In the genomic region with DNA sequence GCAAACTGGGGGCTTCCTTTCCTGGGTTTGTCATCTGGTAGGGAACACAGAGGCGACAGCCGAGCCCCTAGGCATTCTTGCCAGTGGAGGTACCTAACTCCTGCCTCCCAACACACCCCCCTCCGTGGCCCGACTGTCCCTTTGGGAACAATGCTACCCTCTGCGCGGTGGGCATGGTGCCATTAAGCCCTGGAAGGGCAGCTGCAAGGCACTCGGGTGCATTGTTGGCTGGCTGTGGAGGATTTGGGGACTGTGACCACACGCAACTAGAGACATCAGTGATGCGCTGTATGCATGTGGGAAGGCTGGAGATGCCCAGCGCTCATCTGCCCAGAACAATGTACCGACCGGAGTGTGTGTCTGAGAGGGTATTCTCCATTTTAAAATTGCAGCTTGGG, we compare ENCODE assay signal across 8 mouse cellular contexts. TPM values are rescaled to one million over a fixed set of nuclear protein-coding genes. Genes with fewer than 3 reads are reported as not detected.
DNase-seq lines count a peak whose midpoint lies in the region; ATAC-seq and TF ChIP-seq lines count a peak whose summit lies in the region.

No protein-coding gene starts in this region.

- H3K27me3 ChIP-seq in forebrain, postnatal 0 days (ENCODE audit: insufficient read depth, low read length) = no peaks in the 10 kb centered on the region
- H3K27me3 ChIP-seq in liver, embryonic 13.5 days = peaks cover 85% of the 10 kb centered on the region

- peaks cover 38% of the 10 kb centered on the region for H3K4me1 ChIP-seq in forebrain, postnatal 0 days (ENCODE audit: insufficient read depth)
- H3K4me1 ChIP-seq in liver, embryonic 13.5 days (replicated peaks) = peaks cover 16% of the 10 kb centered on the region

- no peaks in the 10 kb centered on the region for H3K9me3 ChIP-seq in forebrain, postnatal 0 days (ENCODE audit: low read length)
- no peaks in the 10 kb centered on the region for H3K9me3 ChIP-seq in liver, embryonic 13.5 days (replicated peaks)

- H3K4me3 ChIP-seq in layer of hippocampus, adult 2 months = peak overlapping the region; percentile 90
- H3K4me3 ChIP-seq in forebrain, postnatal 0 days (ENCODE audit: low read depth, low read length) = peak overlapping the region; percentile 73
- H3K4me3 ChIP-seq in liver, embryonic 13.5 days (replicated peaks) = no peak overlapping the region

- no peak for TF ChIP-seq CTCF in layer of hippocampus, adult 2 months (conservative IDR thresholded peaks at IDR 0.05)
- no peak for TF ChIP-seq CTCF in forebrain, postnatal 0 days (IDR thresholded peaks at IDR 0.05; ENCODE audit: low read depth)

- H3K36me3 ChIP-seq in forebrain, postnatal 0 days (ENCODE audit: insufficient read depth) = no peaks in the 10 kb centered on the region
- H3K36me3 ChIP-seq in liver, embryonic 13.5 days = no peaks in the 10 kb centered on the region

- peak overlapping the region; percentile 73 for H3K4me2 ChIP-seq in forebrain, postnatal 0 days (ENCODE audit: low read depth)
- peak overlapping the region; percentile 60; the same call in 1 of the 2 replicates for H3K4me2 ChIP-seq in liver, embryonic 13.5 days

- H3K27ac ChIP-seq in layer of hippocampus, adult 2 months = peak overlapping the region; percentile 97
- peak overlapping the region; percentile 90 for H3K27ac ChIP-seq in forebrain, postnatal 0 days (ENCODE audit: low read depth, low read length)
- H3K27ac ChIP-seq in liver, embryonic 13.5 days = no peak overlapping the region

- peak; percentile 27 for ATAC-seq in forebrain, postnatal 0 days
- no peak for ATAC-seq in liver, embryonic 13.5 days (ENCODE audit: low read depth)
- no peak for ATAC-seq in megakaryocyte-erythroid progenitor cell, adult 5-6 weeks (replicated peaks; ENCODE audit: low FRiP score, low TSS enrichment, poor library complexity, severe bottlenecking)

- DNase-seq in layer of hippocampus, adult 2 months (ENCODE audit: low spot score in 2 of 2) = peak in 1 of 2 experiments; percentile 42
- no peak for DNase-seq in layer of hippocampus, postnatal 14 days (ENCODE audit: low spot score in 2 of 2)
- DNase-seq in cerebellum, adult 9-10 months = peak; percentile 75
- DNase-seq in forebrain, postnatal 0 days = peak; percentile 77
- DNase-seq in liver, embryonic 13.5 days = no peak
- no peak for DNase-seq in embryo, embryonic 9.5 days (ENCODE audit: extremely low spot score)
- DNase-seq in thymus, postnatal 14 days = no peak

- H3K9ac ChIP-seq in forebrain, postnatal 0 days = peak overlapping the region; percentile 86
- no peak overlapping the region for H3K9ac ChIP-seq in liver, embryonic 13.5 days

- WGBS in forebrain, postnatal 0 days = 12% methylated on average over 12 of the region's 12 CpGs
- 28% methylated on average over 12 of the region's 12 CpGs for whole genome bisulfite sequencing in liver, embryonic 13.5 days (ENCODE audit: insufficient replicate concordance)

RNA-seq across cellular contexts. Expression of gene Olfm1, which starts 0.9 kb away (rescaled TPM):
- total RNA-seq in layer of hippocampus, adult 2 months (2021) = 1,000 to 10,000 TPM; 1,799 to 1,811 TPM
- total RNA-seq in layer of hippocampus, postnatal 14 days (2021) = 1,000 to 10,000 TPM; 1,124 to 1,184 TPM
- 277 and 344 TPM in 2 replicates for total RNA-seq in forebrain, postnatal 0 days (2014; rRNA removed)
- 347 and 444 TPM in 2 replicates for polyA plus RNA-seq in forebrain, postnatal 0 days (2015; fragmentation: Nextera tagmentation; extraction: Ambion mirVana)
- polyA plus RNA-seq in liver, embryonic 13.5 days (2015; fragmentation: Nextera tagmentation; extraction: Ambion mirVana) = 1.4 and 1.6 TPM in 2 replicates
- total RNA-seq in megakaryocyte-erythroid progenitor cell, adult 5-6 weeks (2014; fragmentation: Nextera tagmentation) = 1.7 and 4.4 TPM in 2 replicates
- 3.3 and 3.6 TPM in 2 replicates for total RNA-seq in megakaryocyte-erythroid progenitor cell, adult 5-6 weeks (2017)

Comparison
In these comparisons a context has a peak if more than half of its experiments do, and no peak if none do; other contexts are left out.
1. DNase-seq: peak in cerebellum, adult 9-10 months (single experiment) and forebrain, postnatal 0 days (single experiment); none in layer of hippocampus, postnatal 14 days (0 of 2), liver, embryonic 13.5 days (single experiment), embryo, embryonic 9.5 days (single experiment) and thymus, postnatal 14 days (single experiment).
2. RNA of gene Olfm1, which starts 0.9 kb away (total RNA-seq): 1,799 to 1,811 TPM in layer of hippocampus, adult 2 months, 1,124 to 1,184 TPM in layer of hippocampus, postnatal 14 days and 277 to 344 TPM in forebrain, postnatal 0 days; 1.7 to 4.4 TPM in megakaryocyte-erythroid progenitor cell, adult 5-6 weeks; every median in the first group is over 10 times any median in the second.